Mouse (Mus musculus): Measurements from ENCODE around the gene Slc1a3.

GRCm38 (mm10) chr15:8738156-8738555 lies 27.6 kb upstream of the Slc1a3 start:
- no peak for TF ChIP-seq CTCF (IDR thresholded peaks at IDR 0.05; ENCODE audit: control insufficient read depth, insufficient read depth, low read length)
- TF ChIP-seq POLR2A (IDR thresholded peaks at IDR 0.05; ENCODE audit: borderline replicate concordance, control insufficient read depth, low read depth, low read length): no peak

All from bone marrow, adult 2 months (tissue).